Mouse (Mus musculus) splenic B cell, adult 2 months (primary cell): Measurements from ENCODE around the gene Cpn1.

Source experiments
- DNase-seq: peaks from one replicate; pipeline ENCODE4 v3.0.0-alpha.2; 2011; ENCODE audit warnings: low read depth, low spot score
- H3K27me3 ChIP-seq: 2 replicates; pipeline ENCODE4 v1.6.1; 2012; ENCODE audit warnings: mild to moderate bottlenecking, low read length, moderate library complexity, mixed read lengths; ENCODE audit not compliant: control insufficient read depth, poor library complexity, insufficient read depth, severe bottlenecking
- H3K36me3 ChIP-seq: 2 replicates; pipeline ENCODE4 v1.6.1; 2012; ENCODE audit warnings: mild to moderate bottlenecking, low read length, moderate library complexity, mixed read lengths; ENCODE audit not compliant: control insufficient read depth, poor library complexity, insufficient read depth, severe bottlenecking

The Cpn1 gene

GRCm38 (mm10) chr19:44000720-44001119, 14.4 kb upstream of the Cpn1 start:
- H3K27me3 ChIP-seq = no peaks in the 10 kb centered on the region
- DNase-seq = no peak
- H3K36me3 ChIP-seq = no peaks in the 10 kb centered on the region

- no peaks in the 10 kb centered on the region for H3K36me3 ChIP-seq
- DNase-seq = no peak
- H3K27me3 ChIP-seq = no peaks in the 10 kb centered on the region
Observed at GRCm38 (mm10) chr19:44000061-44000460, 13.7 kb upstream of the Cpn1 start.

GRCm38 (mm10) chr19:43998802-43999527, 12.6 kb upstream of the Cpn1 start:
- no peak for DNase-seq
- Histone ChIP-seq H3K36me3 (no peaks in the 10 kb centered on the region), H3K27me3 (no peaks in the 10 kb centered on the region)

- DNase-seq = no peak
- no peaks in the 10 kb centered on the region for H3K36me3 ChIP-seq
- no peaks in the 10 kb centered on the region for H3K27me3 ChIP-seq
Observed at GRCm38 (mm10) chr19:43998101-43998500, 11.7 kb upstream of the Cpn1 start.

GRCm38 (mm10) chr19:43995427-43995826, 9.1 kb upstream of the Cpn1 start:
- no peaks in the 10 kb centered on the region for H3K27me3 ChIP-seq
- DNase-seq = no peak
- H3K36me3 ChIP-seq = no peaks in the 10 kb centered on the region

GRCm38 (mm10) chr19:43992464-43992863, 6.1 kb upstream of the Cpn1 start:
- Histone ChIP-seq H3K27me3 (no peaks in the 10 kb centered on the region), H3K36me3 (no peaks in the 10 kb centered on the region)
- no peak for DNase-seq

GRCm38 (mm10) chr19:43990362-43990761, 4.0 kb upstream of the Cpn1 start:
- DNase-seq = no peak
- no peaks in the 10 kb centered on the region for H3K27me3 ChIP-seq
- no peaks in the 10 kb centered on the region for H3K36me3 ChIP-seq

GRCm38 (mm10) chr19:43981992-43982391, 4.4 kb downstream of the Cpn1 start:
- no peak for DNase-seq
- Histone ChIP-seq H3K27me3 (no peaks in the 10 kb centered on the region), H3K36me3 (no peaks in the 10 kb centered on the region)

GRCm38 (mm10) chr19:43980711-43981110, 5.6 kb downstream of the Cpn1 start:
- Histone ChIP-seq H3K36me3 (no peaks in the 10 kb centered on the region), H3K27me3 (no peaks in the 10 kb centered on the region)
- no peak for DNase-seq

- Histone ChIP-seq H3K36me3 (no peaks in the 10 kb centered on the region), H3K27me3 (no peaks in the 10 kb centered on the region)
- no peak for DNase-seq
Observed at GRCm38 (mm10) chr19:43977799-43978198, 8.6 kb downstream of the Cpn1 start.

- DNase-seq = no peak
- Histone ChIP-seq H3K36me3 (no peaks in the 10 kb centered on the region), H3K27me3 (no peaks in the 10 kb centered on the region)
Observed at GRCm38 (mm10) chr19:43976661-43977060, 9.7 kb downstream of the Cpn1 start.

GRCm38 (mm10) chr19:43974221-43974620, 12.1 kb downstream of the Cpn1 start:
- Histone ChIP-seq H3K36me3 (no peaks in the 10 kb centered on the region), H3K27me3 (no peaks in the 10 kb centered on the region)
- DNase-seq = no peak

GRCm38 (mm10) chr19:43973711-43974110, 12.6 kb downstream of the Cpn1 start:
- H3K27me3 ChIP-seq = no peaks in the 10 kb centered on the region
- DNase-seq = no peak
- H3K36me3 ChIP-seq = no peaks in the 10 kb centered on the region

- no peaks in the 10 kb centered on the region for H3K27me3 ChIP-seq
- DNase-seq = no peak
- no peaks in the 10 kb centered on the region for H3K36me3 ChIP-seq
Observed at GRCm38 (mm10) chr19:43972129-43972528, 14.2 kb downstream of the Cpn1 start.

- Histone ChIP-seq H3K36me3 (no peaks in the 10 kb centered on the region), H3K27me3 (no peaks in the 10 kb centered on the region)
- no peak for DNase-seq
Observed at GRCm38 (mm10) chr19:43968436-43969026, 17.8 kb downstream of the Cpn1 start.

GRCm38 (mm10) chr19:43966481-43966880, 19.9 kb downstream of the Cpn1 start:
- no peak for DNase-seq
- no peaks in the 10 kb centered on the region for H3K36me3 ChIP-seq
- H3K27me3 ChIP-seq = no peaks in the 10 kb centered on the region
